Mouse (Mus musculus) midbrain, embryonic 12.5 days (tissue): ENCODE results near the gene Atat1. TPM values are rescaled to one million over a fixed set of nuclear protein-coding genes. Genes with fewer than 3 reads are reported as not detected.

Source experiments
- ATAC-seq: fragments of 200-750 bp; cut with Nextera tagmentation; 2 replicates; pipeline ENCODE4 v1.8.0; 2017; ENCODE audit warnings: low read depth, moderate TSS enrichment, moderate library complexity; ENCODE audit not compliant: low FRiP score
- H3K27ac ChIP-seq: fragments of 300-500 bp; sonication (generic); replicated peaks from 2 replicates; pipeline ENCODE4 v1.5.1; 2016; ENCODE audit warnings: mild to moderate bottlenecking
- H3K27me3 ChIP-seq: fragments of 300-500 bp; sonication (generic); 2 replicates; pipeline ENCODE4 v1.6.1; 2016; ENCODE audit warnings: mild to moderate bottlenecking
- H3K36me3 ChIP-seq: fragments of 300-500 bp; sonication (generic); 2 replicates; pipeline ENCODE4 v1.6.1; 2016
- H3K4me1 ChIP-seq: fragments of 300-500 bp; sonication (generic); 2 replicates; pipeline ENCODE4 v1.6.1; 2016
- H3K4me2 ChIP-seq: fragments of 300-500 bp; sonication (generic); replicated peaks from 2 replicates; pipeline ENCODE4 v1.6.1; 2016; ENCODE audit warnings: mild to moderate bottlenecking, moderate library complexity
- H3K4me3 ChIP-seq: fragments of 300-500 bp; sonication (generic); 2 replicates; pipeline ENCODE4 v1.5.1; 2016; ENCODE audit warnings: mild to moderate bottlenecking
- H3K9ac ChIP-seq: fragments of 300-500 bp; sonication (generic); replicated peaks from 2 replicates; pipeline ENCODE4 v1.6.1; 2016; ENCODE audit warnings: mild to moderate bottlenecking, moderate library complexity
- H3K9me3 ChIP-seq: fragments of 300-500 bp; sonication (generic); 2 replicates; pipeline ENCODE4 v1.6.1; 2016; ENCODE audit warnings: mild to moderate bottlenecking
- WGBS: fragments of 180-500 bp; shearing (Covaris S2); methylation state at CpG from one replicate; pipeline ENCODE4 v1.1.7; 2016; 5-methylcytosine and 5-hydroxymethylcytosine counted together
- polyA plus RNA-seq: library from polyadenylated mRNA; unstranded; fragments of >200 nt; fragmentation: Nextera tagmentation; extraction: Ambion mirVana; gene quantifications from 2 replicates; pipeline ENCODE4 v1.2.1, GENCODE M21; 2016

Atat1 gene
- polyA plus RNA-seq, 1 experiment from 2014 or later: 279 TPM

DNA sequence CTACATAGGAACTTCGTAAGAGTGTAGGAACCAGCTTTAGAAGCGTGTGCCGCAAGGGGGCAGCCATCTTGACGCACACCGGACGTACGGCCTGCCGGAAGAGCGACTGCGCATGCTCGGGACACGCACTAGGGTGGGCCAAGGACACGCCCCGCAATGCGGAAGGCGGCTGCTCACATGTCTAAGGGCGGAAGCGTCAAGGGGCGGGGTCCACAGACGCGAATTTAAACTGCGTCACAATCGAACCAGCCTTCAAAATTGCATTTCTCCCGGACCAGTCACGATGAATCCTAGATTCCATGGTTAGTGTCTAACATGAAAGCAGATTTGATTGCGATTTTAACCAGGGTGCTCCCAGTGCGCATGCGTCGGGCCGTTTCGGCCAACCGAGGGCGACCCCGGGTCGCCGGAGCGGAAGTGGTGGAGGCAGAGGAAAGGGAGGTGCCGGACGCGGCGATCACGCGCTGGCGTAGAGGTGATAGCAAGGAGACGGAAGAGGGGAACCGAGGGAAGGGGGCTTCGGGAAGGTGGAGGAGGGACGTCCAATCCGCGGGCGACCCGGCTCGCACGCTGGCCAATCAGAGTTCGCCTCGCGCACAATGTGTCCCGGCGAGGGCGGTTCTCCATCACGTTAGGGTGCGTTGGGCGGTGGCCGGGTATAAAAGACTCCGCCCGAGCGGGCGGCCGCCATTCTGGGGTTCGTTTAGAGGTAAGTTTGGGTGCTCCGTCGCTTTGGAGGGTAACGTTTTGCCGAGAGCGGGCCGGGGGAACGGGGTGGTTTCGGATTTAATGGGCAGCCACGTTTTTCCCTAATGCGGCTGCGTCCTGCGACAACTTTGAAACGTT is 6.6 kb upstream of the Atat1 start, which contains the start of the genes Mrps18b and Ppp1r10:
TSS of gene Mrps18b (minus strand) at position 93 of the 846 bp plus-strand sequence.
TSS of gene Ppp1r10 (plus strand) at position 138 of the 846 bp plus-strand sequence.
- Histone ChIP-seq H3K9ac (peak within 1 kb of the TSS; percentile 99), H3K27me3 (no peaks in the 10 kb centered on the region), H3K27ac (peak within 1 kb of the TSS; percentile 99), H3K4me3 (peak within 1 kb of the TSS; percentile 78), H3K9me3 (no peaks in the 10 kb centered on the region), H3K4me1 (peaks cover 29% of the 10 kb centered on the region), H3K4me2 (peak within 1 kb of the TSS; percentile 71), H3K36me3 (peaks cover 24% of the 10 kb centered on the region)
- under 1% methylated on average over 83 of the region's 83 CpGs for WGBS
- ATAC-seq: peak; percentile 92

DNA sequence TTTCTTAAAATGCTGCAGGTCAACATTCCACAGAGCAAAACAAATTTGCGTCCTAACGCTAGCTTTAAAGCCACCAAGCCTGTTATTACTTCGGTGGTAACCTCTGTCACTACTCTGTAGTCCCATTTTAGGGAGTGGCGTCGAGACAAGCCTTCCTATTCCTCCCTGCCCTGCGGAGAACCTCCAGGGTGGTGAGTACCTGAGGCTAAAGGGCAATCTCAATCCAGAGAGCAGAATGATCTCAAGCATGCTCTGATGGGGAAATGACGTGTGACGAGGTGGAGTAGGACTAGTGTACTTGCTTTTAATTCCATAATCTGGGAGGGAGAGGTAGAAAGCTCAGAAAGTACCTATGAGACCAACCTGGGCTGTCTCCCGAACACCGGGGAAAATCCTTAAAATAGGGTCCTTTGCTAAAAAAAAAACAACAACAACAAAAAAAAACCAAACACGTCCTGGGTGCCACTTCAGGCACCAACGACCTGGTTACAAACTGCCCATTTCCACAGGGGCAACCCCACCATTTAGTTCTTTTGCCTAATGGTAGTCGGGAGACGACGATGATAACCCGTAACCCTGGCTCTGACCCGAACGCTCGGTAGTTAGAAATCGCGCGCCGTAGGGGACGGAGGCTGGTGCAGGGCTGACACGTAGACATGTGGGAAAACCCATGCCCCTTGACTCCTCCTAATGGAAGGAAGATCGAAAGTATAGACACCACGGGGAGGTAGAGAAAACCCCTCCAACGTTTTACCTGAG is 5.8 kb upstream of the Atat1 start:
- peak overlapping the region; percentile 99 for H3K27ac ChIP-seq

DNA sequence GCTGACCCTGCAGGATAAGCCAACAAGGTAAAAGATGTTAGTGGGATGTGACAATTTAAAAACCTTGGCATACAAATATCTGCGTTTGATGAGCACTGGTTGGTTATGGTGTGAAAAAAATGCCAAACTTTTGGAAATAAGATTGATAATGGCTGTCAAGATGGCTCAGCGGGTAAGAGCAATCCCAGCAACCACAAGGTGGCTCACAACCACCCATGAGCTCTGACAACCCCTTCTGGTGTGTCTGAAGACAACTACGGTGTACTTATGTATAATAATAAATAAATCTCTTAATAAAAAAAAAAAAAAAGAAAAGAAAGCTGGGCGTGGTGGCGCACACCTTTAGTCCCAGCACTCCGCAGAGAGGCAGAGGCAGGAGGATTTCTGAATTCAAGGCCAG is 5.1 kb upstream of the Atat1 start:
- peaks cover 31% of the 10 kb centered on the region for H3K36me3 ChIP-seq
- 87% methylated on average over 6 of the region's 6 CpGs for WGBS
- no peak overlapping the region for H3K9ac ChIP-seq
- no peak overlapping the region for H3K27ac ChIP-seq
- H3K9me3 ChIP-seq: no peaks in the 10 kb centered on the region
- ATAC-seq: no peak
- H3K4me3 ChIP-seq: peak overlapping the region; percentile 78; the same call in 1 of the 2 replicates
- H3K4me2 ChIP-seq: peak overlapping the region; percentile 71; the same call in 1 of the 2 replicates
- no peaks in the 10 kb centered on the region for H3K27me3 ChIP-seq
- H3K4me1 ChIP-seq: peaks cover 17% of the 10 kb centered on the region

More for the DNA sequence above, 5.8 kb upstream of the Atat1 start:
- 4% methylated on average over 28 of the region's 28 CpGs for WGBS
- Histone ChIP-seq H3K9me3 (no peaks in the 10 kb centered on the region), H3K9ac (peak overlapping the region; percentile 63), H3K27me3 (no peaks in the 10 kb centered on the region), H3K4me1 (peaks cover 22% of the 10 kb centered on the region), H3K4me2 (peak overlapping the region; percentile 71), H3K4me3 (peak overlapping the region; percentile 78), H3K36me3 (peaks cover 31% of the 10 kb centered on the region)
- ATAC-seq: no peak

DNA sequence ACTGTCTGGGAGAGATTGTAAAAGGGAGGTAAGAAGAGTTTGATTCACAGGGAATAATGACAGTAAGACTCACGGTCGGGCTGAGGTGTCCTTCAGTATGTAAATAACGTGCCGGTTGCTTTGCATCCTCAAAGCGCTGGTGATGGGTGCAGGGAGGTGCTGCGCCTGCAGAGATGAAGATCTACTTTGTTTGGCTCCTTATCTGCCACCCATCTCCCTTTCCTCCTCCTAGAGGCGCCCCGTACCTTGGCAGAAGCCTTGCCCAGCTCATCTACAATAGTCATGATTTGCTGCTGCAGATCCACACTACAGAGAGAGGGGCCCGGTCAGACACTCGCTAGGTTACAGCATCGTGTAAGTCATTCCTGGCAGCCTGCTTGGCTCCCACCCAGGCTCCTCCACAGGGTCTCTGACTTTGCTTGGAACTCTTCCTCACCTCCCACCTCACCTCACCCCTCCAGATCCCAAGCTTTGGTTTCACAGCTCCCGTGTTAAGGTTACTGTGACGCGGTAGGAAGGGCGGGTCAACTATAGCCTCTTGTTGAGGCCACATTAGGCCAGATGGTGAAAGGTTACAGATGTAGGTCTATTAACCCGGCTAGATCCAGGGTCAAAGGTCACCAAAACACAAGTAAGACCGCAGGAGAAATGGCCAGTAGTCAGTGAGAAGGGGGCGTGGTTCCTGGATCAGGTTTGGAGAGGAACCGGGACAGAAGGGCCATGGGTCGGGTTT is 523 bp downstream of the Atat1 start:
- WGBS: 24% methylated on average over 20 of the region's 20 CpGs
- Histone ChIP-seq H3K36me3 (peaks cover 73% of the 10 kb centered on the region), H3K9me3 (no peaks in the 10 kb centered on the region), H3K4me3 (peak overlapping the region; percentile 78), H3K4me2 (peak overlapping the region; percentile 78), H3K9ac (peak overlapping the region; percentile 85), H3K27ac (peak overlapping the region; percentile 80), H3K4me1 (peaks cover 19% of the 10 kb centered on the region), H3K27me3 (no peaks in the 10 kb centered on the region)
- no peak; the same call in none of the 2 replicates for ATAC-seq

DNA sequence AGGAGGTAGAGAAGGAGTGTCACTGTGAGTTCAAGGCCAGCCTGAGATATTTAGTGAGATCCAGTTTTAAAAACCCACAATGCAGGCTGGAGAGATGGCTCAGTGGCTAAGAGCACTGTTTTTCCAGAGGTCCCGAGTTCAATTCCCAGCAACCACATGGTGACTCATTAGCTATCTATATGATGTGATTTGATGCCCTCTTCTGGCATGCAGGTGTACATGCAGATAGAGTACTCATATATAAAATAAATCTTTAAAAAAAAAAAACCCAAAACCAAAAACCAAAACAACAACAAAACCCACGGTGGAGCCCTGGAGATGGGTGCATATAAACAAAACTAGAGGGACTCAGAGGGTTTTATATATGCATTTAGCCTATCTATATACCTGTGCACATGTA is 2.3 kb downstream of the Atat1 start:
- Histone ChIP-seq H3K9me3 (no peaks in the 10 kb centered on the region), H3K4me2 (0 out of 2 replicates have a peak overlapping the region, but pooled peaks have one; percentile 78), H3K4me1 (peaks cover 19% of the 10 kb centered on the region), H3K36me3 (peaks cover 72% of the 10 kb centered on the region), H3K9ac (no peak overlapping the region), H3K4me3 (no peak overlapping the region), H3K27me3 (no peaks in the 10 kb centered on the region), H3K27ac (no peak overlapping the region)
- WGBS: 86% methylated on average over 2 of the region's 2 CpGs
- ATAC-seq: no peak

DNA sequence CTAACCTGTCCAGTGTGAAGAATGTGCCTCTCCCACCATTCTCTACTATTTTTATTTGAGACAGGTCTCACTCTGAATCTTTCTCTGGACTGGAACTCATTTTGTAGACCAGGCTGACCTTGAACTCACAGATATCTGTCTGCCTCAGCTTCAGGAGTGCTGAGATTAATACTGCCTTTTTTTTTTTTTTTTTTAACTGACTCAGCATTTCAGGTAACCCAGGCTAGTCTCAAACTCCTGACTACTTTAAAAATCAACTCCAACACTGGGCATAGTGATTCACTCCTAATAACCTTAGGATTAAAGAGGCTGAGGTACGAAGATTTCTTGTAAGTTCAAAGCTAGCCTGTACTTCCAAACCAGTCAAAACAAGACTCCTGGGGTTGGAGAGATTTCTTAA is 4.3 kb downstream of the Atat1 start:
- H3K27me3 ChIP-seq: no peaks in the 10 kb centered on the region
- no peak overlapping the region for H3K9ac ChIP-seq
- WGBS: 92% methylated on average over 1 of the region's 1 CpGs
- peaks cover 79% of the 10 kb centered on the region for H3K36me3 ChIP-seq
- ATAC-seq: no peak
- H3K4me1 ChIP-seq: peaks cover 19% of the 10 kb centered on the region
- H3K4me2 ChIP-seq: no peak overlapping the region
- no peaks in the 10 kb centered on the region for H3K9me3 ChIP-seq
- H3K4me3 ChIP-seq: no peak overlapping the region
- no peak overlapping the region for H3K27ac ChIP-seq

DNA sequence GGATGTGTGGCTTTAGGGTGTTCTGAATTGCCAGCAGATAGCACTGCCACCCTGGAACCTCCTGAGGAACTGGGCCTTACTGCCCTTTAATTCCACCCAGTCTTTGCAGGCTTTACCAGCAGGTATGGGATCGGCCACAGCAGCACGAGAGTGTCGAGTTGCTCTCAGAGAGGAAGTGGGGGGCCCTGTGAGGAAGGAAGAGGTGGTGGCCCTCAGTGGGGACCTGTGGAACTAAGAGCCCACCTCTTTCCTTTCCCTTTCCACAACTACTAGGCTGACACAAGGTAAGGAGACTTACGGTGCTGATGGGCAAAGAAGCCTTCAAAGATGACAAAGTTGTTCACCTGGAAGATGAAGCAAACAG is 5.9 kb downstream of the Atat1 start:
- Histone ChIP-seq H3K9me3 (no peaks in the 10 kb centered on the region), H3K4me2 (no peak overlapping the region), H3K27me3 (no peaks in the 10 kb centered on the region), H3K27ac (no peak overlapping the region), H3K9ac (no peak overlapping the region), H3K36me3 (peaks cover 95% of the 10 kb centered on the region), H3K4me1 (peaks cover 12% of the 10 kb centered on the region), H3K4me3 (no peak overlapping the region)
- 93% methylated on average over 4 of the region's 4 CpGs for WGBS
- ATAC-seq: no peak

DNA sequence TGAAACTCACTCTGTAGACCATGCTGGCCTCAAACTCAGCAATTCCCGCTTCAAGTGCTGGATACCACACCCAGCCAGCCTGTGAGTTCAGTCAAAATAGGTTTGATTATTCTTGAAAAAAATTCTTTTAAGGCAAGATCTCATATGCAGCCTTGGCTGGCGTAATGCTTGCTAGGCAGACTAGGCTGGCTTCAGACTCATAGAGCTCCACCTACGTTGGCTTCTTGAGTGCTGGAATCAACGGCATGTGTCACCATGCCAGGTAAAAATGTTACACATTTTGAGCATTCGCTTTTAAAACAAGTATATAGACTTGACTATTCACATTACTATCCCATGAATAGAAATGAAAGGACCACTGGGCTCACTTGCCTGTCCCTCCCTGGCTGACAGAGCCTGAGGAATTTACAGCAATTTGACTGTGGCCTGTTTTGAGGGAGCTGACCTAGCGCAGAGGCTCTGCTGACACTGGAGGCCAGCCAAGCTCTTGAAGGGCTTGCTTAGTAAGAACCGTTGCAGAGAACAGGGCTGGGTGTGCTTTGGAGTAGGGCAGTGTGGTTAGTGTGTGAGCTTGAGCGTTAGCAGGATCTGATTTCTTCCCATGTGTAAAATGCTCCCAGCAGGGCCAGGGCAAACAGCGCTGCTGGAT is 6.4 kb downstream of the Atat1 start:
- H3K9ac ChIP-seq: no peak overlapping the region
- no peak overlapping the region for H3K27ac ChIP-seq
- no peak for ATAC-seq
- WGBS: 91% methylated on average over 9 of the region's 9 CpGs
- peaks cover 7% of the 10 kb centered on the region for H3K4me1 ChIP-seq
- H3K9me3 ChIP-seq: no peaks in the 10 kb centered on the region
- H3K36me3 ChIP-seq: peaks cover 94% of the 10 kb centered on the region
- no peak overlapping the region for H3K4me3 ChIP-seq
- no peaks in the 10 kb centered on the region for H3K27me3 ChIP-seq
- H3K4me2 ChIP-seq: no peak overlapping the region

DNA sequence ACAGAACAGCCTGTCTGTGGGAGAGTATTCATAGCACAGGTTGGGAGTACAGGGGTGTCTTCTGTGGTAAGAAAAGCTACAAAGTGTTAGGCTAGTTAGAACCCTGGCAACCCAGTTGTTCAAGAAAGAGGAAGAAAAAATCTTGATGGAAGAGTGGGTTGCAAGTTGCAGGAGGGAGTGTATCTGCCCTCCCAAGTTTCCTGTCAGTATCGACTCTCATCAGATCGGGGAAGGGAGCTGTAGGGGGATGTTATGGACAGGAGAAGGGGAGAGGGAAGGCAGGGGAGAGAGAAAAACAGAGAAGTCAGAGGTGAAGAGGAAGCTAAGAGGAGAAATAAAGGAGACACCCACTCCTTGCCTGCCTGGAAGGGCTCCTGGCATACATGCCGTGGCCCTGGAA is 9.2 kb downstream of the Atat1 start:
- Histone ChIP-seq H3K4me3 (no peak overlapping the region), H3K9me3 (no peaks in the 10 kb centered on the region), H3K4me2 (no peak overlapping the region), H3K27me3 (no peaks in the 10 kb centered on the region), H3K27ac (no peak overlapping the region), H3K36me3 (peaks cover 76% of the 10 kb centered on the region), H3K9ac (no peak overlapping the region), H3K4me1 (peaks cover 18% of the 10 kb centered on the region)
- ATAC-seq: no peak
- WGBS: 92% methylated on average over 3 of the region's 3 CpGs

DNA sequence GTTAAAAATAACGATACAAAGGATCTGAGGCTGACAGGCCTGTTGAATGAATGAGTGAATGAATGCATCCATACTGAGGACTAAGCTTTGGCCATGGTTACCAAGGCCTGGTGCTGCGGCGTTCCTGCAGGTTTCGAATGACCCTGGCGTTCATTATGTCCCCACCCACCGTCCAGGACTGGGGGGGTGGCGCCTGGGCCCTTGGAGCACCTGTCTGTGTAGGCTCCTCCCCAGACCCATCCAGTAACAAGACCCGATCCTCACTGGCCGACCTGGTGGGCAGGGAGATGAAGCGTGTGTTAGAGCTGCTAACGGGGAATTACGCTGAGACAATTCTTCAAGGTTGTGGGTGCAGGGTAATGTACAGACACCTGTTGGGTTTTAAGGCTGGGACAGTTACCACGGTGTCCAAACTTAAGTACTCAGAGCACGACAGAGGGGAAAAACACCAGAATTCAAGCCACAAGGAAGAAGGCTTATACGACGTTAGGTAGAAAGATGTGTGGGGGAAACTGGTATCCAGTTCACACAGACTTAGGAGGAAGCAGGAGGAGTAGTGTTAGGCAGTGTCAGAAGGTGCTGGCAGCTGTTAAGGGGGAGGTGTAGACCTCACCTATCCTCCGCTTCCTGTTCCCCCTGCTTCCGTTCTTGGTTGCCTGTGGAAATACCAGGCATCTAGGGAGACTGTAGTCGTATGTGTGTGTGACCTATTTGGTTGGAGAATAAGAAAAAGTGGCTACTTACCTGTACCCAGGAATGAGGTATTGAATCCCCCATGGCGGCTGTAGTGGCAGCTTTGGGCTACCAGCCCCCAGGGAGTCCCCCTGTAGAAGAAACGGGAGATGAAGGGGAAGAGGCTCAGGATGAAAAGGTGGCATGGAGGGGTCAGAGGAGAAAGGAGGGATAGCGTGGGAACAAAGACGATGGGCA is 12.0 kb downstream of the Atat1 start:
- H3K36me3 ChIP-seq: peaks cover 63% of the 10 kb centered on the region
- ATAC-seq: peak; percentile 55
- H3K9me3 ChIP-seq: no peaks in the 10 kb centered on the region
- peak overlapping the region; percentile 55; the same call in 1 of the 2 replicates for H3K27ac ChIP-seq
- H3K4me3 ChIP-seq: peak overlapping the region; percentile 82
- H3K27me3 ChIP-seq: no peaks in the 10 kb centered on the region
- peaks cover 20% of the 10 kb centered on the region for H3K4me1 ChIP-seq
- 45% methylated on average over 23 of the region's 23 CpGs for WGBS
- H3K9ac ChIP-seq: peak overlapping the region; percentile 85
- peak overlapping the region; percentile 96 for H3K4me2 ChIP-seq
